Mouse (Mus musculus): ENCODE measurements around the gene Lama4. TPM values are rescaled to one million over a fixed set of nuclear protein-coding genes. Genes with fewer than 3 reads are reported as not detected.

The Lama4 gene
- polyA plus RNA-seq, 1 experiment from 2014 or later, result 60.0 TPM

- Histone ChIP-seq H3K36me3 (peaks cover 37% of the 10 kb centered on the region), H3K27ac (no peak overlapping the region), H3K4me3 (no peak overlapping the region), H3K4me1 (no peaks in the 10 kb centered on the region), H3K9me3 (no peaks in the 10 kb centered on the region), H3K27me3 (ENCODE audit: insufficient read depth, poor library complexity, severe bottlenecking) (no peaks in the 10 kb centered on the region)
- DNase-seq (ENCODE audit: low spot score), result no peak
Observed at GRCm38 (mm10) chr10:39003520-39003919, 38.2 kb downstream of the Lama4 start.

GRCm38 (mm10) chr10:39005494-39005893, 40.2 kb downstream of the Lama4 start:
- WGBS, result 87% methylated on average over 8 of the region's 8 CpGs
- Histone ChIP-seq H3K27ac (no peak overlapping the region), H3K36me3 (peaks cover 31% of the 10 kb centered on the region), H3K4me3 (no peak overlapping the region), H3K27me3 (ENCODE audit: insufficient read depth, poor library complexity, severe bottlenecking) (no peaks in the 10 kb centered on the region), H3K9me3 (no peaks in the 10 kb centered on the region), H3K4me1 (no peaks in the 10 kb centered on the region)
- no peak for DNase-seq (ENCODE audit: low spot score)

- Histone ChIP-seq H3K4me3 (no peak overlapping the region), H3K9me3 (no peaks in the 10 kb centered on the region), H3K27me3 (ENCODE audit: insufficient read depth, poor library complexity, severe bottlenecking) (no peaks in the 10 kb centered on the region), H3K36me3 (peaks cover 42% of the 10 kb centered on the region), H3K27ac (no peak overlapping the region), H3K4me1 (no peaks in the 10 kb centered on the region)
- no peak for DNase-seq (ENCODE audit: low spot score)
- 80% methylated on average over 4 of the region's 4 CpGs for WGBS
Observed at GRCm38 (mm10) chr10:39006433-39007105, 41.3 kb downstream of the Lama4 start.

- Histone ChIP-seq H3K36me3 (peaks cover 54% of the 10 kb centered on the region; the same call in 1 of the 2 replicates), H3K9me3 (no peaks in the 10 kb centered on the region), H3K4me3 (no peak overlapping the region), H3K4me1 (no peaks in the 10 kb centered on the region), H3K27ac (no peak overlapping the region), H3K27me3 (ENCODE audit: insufficient read depth, poor library complexity, severe bottlenecking) (no peaks in the 10 kb centered on the region)
- 70% methylated on average over 2 of the region's 2 CpGs for WGBS
- no peak for DNase-seq (ENCODE audit: low spot score)
Observed at GRCm38 (mm10) chr10:39014836-39015235, 49.5 kb downstream of the Lama4 start.

- peaks cover 43% of the 10 kb centered on the region; the same call in 1 of the 2 replicates for H3K36me3 ChIP-seq
- 77% methylated on average over 4 of the region's 4 CpGs for WGBS
Observed at GRCm38 (mm10) chr10:39017986-39018385, 52.7 kb downstream of the Lama4 start.

GRCm38 (mm10) chr10:39018635-39019034, 53.3 kb downstream of the Lama4 start:
- Histone ChIP-seq H3K9me3 (no peaks in the 10 kb centered on the region), H3K4me3 (no peak overlapping the region), H3K4me1 (no peaks in the 10 kb centered on the region), H3K27me3 (ENCODE audit: insufficient read depth, poor library complexity, severe bottlenecking) (no peaks in the 10 kb centered on the region), H3K27ac (no peak overlapping the region), H3K36me3 (peaks cover 39% of the 10 kb centered on the region; the same call in 1 of the 2 replicates)
- DNase-seq (ENCODE audit: low spot score), result no peak
- 100% methylated on average over 1 of the region's 1 CpGs for WGBS

More at GRCm38 (mm10) chr10:39017986-39018385, 52.7 kb downstream of the Lama4 start:
- no peak for DNase-seq (ENCODE audit: low spot score)
- no peaks in the 10 kb centered on the region for H3K4me1 ChIP-seq
- no peak overlapping the region for H3K4me3 ChIP-seq
- H3K9me3 ChIP-seq, result no peaks in the 10 kb centered on the region
- no peak overlapping the region for H3K27ac ChIP-seq
- no peaks in the 10 kb centered on the region for H3K27me3 ChIP-seq (ENCODE audit: insufficient read depth, poor library complexity, severe bottlenecking)

GRCm38 (mm10) chr10:39023618-39024256, 58.4 kb downstream of the Lama4 start:
- Histone ChIP-seq H3K4me1 (no peaks in the 10 kb centered on the region), H3K27me3 (ENCODE audit: insufficient read depth, poor library complexity, severe bottlenecking) (no peaks in the 10 kb centered on the region), H3K9me3 (no peaks in the 10 kb centered on the region), H3K27ac (no peak overlapping the region), H3K36me3 (peaks cover 53% of the 10 kb centered on the region; the same call in 1 of the 2 replicates), H3K4me3 (no peak overlapping the region)
- no peak for DNase-seq (ENCODE audit: low spot score)
- WGBS, result 88% methylated on average over 5 of the region's 5 CpGs

GRCm38 (mm10) chr10:39026529-39026928, 61.2 kb downstream of the Lama4 start:
- Histone ChIP-seq H3K9me3 (no peaks in the 10 kb centered on the region), H3K27me3 (ENCODE audit: insufficient read depth, poor library complexity, severe bottlenecking) (no peaks in the 10 kb centered on the region), H3K27ac (no peak overlapping the region), H3K4me1 (no peaks in the 10 kb centered on the region), H3K36me3 (peaks cover 67% of the 10 kb centered on the region), H3K4me3 (no peak overlapping the region)
- WGBS, result 85% methylated on average over 8 of the region's 8 CpGs
- no peak for DNase-seq (ENCODE audit: low spot score)

GRCm38 (mm10) chr10:39027058-39027457, 61.7 kb downstream of the Lama4 start:
- Histone ChIP-seq H3K4me3 (no peak overlapping the region), H3K27me3 (ENCODE audit: insufficient read depth, poor library complexity, severe bottlenecking) (no peaks in the 10 kb centered on the region), H3K27ac (no peak overlapping the region), H3K4me1 (no peaks in the 10 kb centered on the region), H3K36me3 (peaks cover 71% of the 10 kb centered on the region), H3K9me3 (no peaks in the 10 kb centered on the region)
- no peak for DNase-seq (ENCODE audit: low spot score)
- WGBS, result 76% methylated on average over 5 of the region's 5 CpGs

GRCm38 (mm10) chr10:39028403-39028802, 63.1 kb downstream of the Lama4 start:
- H3K4me1 ChIP-seq, result no peaks in the 10 kb centered on the region
- peaks cover 81% of the 10 kb centered on the region for H3K36me3 ChIP-seq
- no peak for DNase-seq (ENCODE audit: low spot score)
- H3K27ac ChIP-seq, result no peak overlapping the region
- 84% methylated on average over 5 of the region's 5 CpGs for WGBS
- H3K4me3 ChIP-seq, result no peak overlapping the region
- H3K27me3 ChIP-seq (ENCODE audit: insufficient read depth, poor library complexity, severe bottlenecking), result no peaks in the 10 kb centered on the region
- H3K9me3 ChIP-seq, result no peaks in the 10 kb centered on the region

GRCm38 (mm10) chr10:39029297-39030147, 64.2 kb downstream of the Lama4 start:
- H3K9me3 ChIP-seq, result no peaks in the 10 kb centered on the region
- no peak for DNase-seq (ENCODE audit: low spot score)
- peaks cover 78% of the 10 kb centered on the region for H3K36me3 ChIP-seq
- H3K27me3 ChIP-seq (ENCODE audit: insufficient read depth, poor library complexity, severe bottlenecking), result no peaks in the 10 kb centered on the region
- H3K27ac ChIP-seq, result no peak overlapping the region
- H3K4me3 ChIP-seq, result no peak overlapping the region
- 81% methylated on average over 6 of the region's 6 CpGs for WGBS
- H3K4me1 ChIP-seq, result no peaks in the 10 kb centered on the region

- no peaks in the 10 kb centered on the region for H3K27me3 ChIP-seq (ENCODE audit: insufficient read depth, poor library complexity, severe bottlenecking)
- no peak overlapping the region for H3K27ac ChIP-seq
- no peak for DNase-seq (ENCODE audit: low spot score)
- H3K4me1 ChIP-seq, result no peaks in the 10 kb centered on the region
- H3K36me3 ChIP-seq, result peaks cover 82% of the 10 kb centered on the region
- no peaks in the 10 kb centered on the region for H3K9me3 ChIP-seq
- no peak overlapping the region for H3K4me3 ChIP-seq
- WGBS, result 90% methylated on average over 14 of the region's 14 CpGs
Observed at GRCm38 (mm10) chr10:39030148-39030685, 64.9 kb downstream of the Lama4 start.

- no peak for DNase-seq (ENCODE audit: low spot score)
- Histone ChIP-seq H3K27ac (no peak overlapping the region), H3K27me3 (ENCODE audit: insufficient read depth, poor library complexity, severe bottlenecking) (no peaks in the 10 kb centered on the region), H3K36me3 (peaks cover 66% of the 10 kb centered on the region), H3K9me3 (no peaks in the 10 kb centered on the region), H3K4me1 (no peaks in the 10 kb centered on the region), H3K4me3 (no peak overlapping the region)
- WGBS, result 66% methylated on average over 4 of the region's 4 CpGs
Observed at GRCm38 (mm10) chr10:39039564-39039963, 74.2 kb downstream of the Lama4 start.

Data from heart, embryonic 10.5 days (tissue).